In the genomic region with DNA sequence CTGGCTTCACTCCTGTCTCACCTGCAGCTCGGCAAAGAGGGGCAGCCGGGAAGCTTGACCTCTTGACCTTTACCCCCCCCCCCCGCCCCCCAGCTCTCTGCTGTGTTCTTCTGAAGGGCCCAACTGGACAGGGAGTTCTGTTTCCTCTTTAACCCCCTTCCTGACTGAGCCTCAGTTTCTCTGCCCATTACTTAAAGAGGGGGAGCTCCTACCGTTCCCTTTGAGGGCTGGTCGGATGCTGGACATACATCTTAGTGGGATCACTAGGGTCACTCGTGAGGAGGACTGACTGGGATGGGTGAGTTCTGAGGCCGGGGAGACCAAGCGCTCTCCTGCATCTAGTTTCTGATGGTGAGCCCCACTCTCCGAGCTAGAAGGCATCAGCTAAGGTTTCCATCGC, we compare ENCODE assay signal across 8 mouse cellular contexts. TPM values are rescaled to one million over a fixed set of nuclear protein-coding genes. Genes with fewer than 3 reads are reported as not detected.
DNase-seq lines count a peak whose midpoint lies in the region; ATAC-seq and TF ChIP-seq lines count a peak whose summit lies in the region.

Prcd (plus strand) TSS at position 301 of the 400 bp plus-strand sequence.

- TF ChIP-seq CTCF in cerebellum, adult 2 months (IDR thresholded peaks at IDR 0.05; ENCODE audit: borderline replicate concordance, insufficient read depth, low read depth, low read length), result no peak
- TF ChIP-seq CTCF in spleen, adult 2 months (IDR thresholded peaks at IDR 0.05; ENCODE audit: extremely low read depth, insufficient read depth, insufficient read length, insufficient replicate concordance), result no peak

- H3K36me3 ChIP-seq in spleen, adult 2 months (ENCODE audit: control insufficient read depth, insufficient read depth, low read length), result no peaks in the 10 kb centered on the region
- H3K36me3 ChIP-seq in liver, embryonic 11.5 days (ENCODE audit: control insufficient read depth, insufficient read depth, low read length), result no peaks in the 10 kb centered on the region

- peak within 1 kb of the TSS; percentile 86 for H3K4me2 ChIP-seq in liver, embryonic 11.5 days

- intact Hi-C loops in gastrocnemius, postnatal 36 days (cut with DNase I), result no loop called here
- intact Hi-C loops in gastrocnemius, postnatal 14 days (cut with DNase I; ENCODE audit: low total_unique reads), result no loop called here

- WGBS in cerebellum, adult 2 months, result 1% methylated on average over 10 of the region's 10 CpGs
- WGBS in spleen, adult 2 months, result 22% methylated on average over 10 of the region's 10 CpGs
- WGBS in liver, embryonic 11.5 days, result 13% methylated on average over 10 of the region's 10 CpGs

- no peak for ATAC-seq in liver, embryonic 11.5 days (replicated peaks; ENCODE audit: low FRiP score)

- DNase-seq in cerebellum, adult 2 months, result no peak
- DNase-seq in cerebellum, adult 9-11 months, result no peak
- DNase-seq in spleen, adult 2 months (ENCODE audit: low read depth in 1 of 2, low spot score in 2 of 2), result no peak
- DNase-seq in spleen, adult 18-20 months, result no peak
- no peak for DNase-seq in liver, embryonic 11.5 days (ENCODE audit: low spot score)
- DNase-seq in urinary bladder, postnatal 36 days (ENCODE audit: low spot score in 2 of 2), result no peak
- no peak for DNase-seq in gastrocnemius, postnatal 36 days
- no peak for DNase-seq in gastrocnemius, postnatal 14 days

- no peak for TF ChIP-seq POLR2A in cerebellum, adult 2 months (IDR thresholded peaks at IDR 0.05; ENCODE audit: borderline replicate concordance, insufficient read depth, low read length)
- no peak for TF ChIP-seq POLR2A in spleen, adult 2 months (IDR thresholded peaks at IDR 0.05; ENCODE audit: low read depth, low read length)

- peak within 1 kb of the TSS; percentile 75 for H3K4me3 ChIP-seq in cerebellum, adult 2 months (replicated peaks; ENCODE audit: insufficient read depth, low read depth, low read length)
- peak within 1 kb of the TSS; percentile 36; the same call in 1 of the 2 replicates for H3K4me3 ChIP-seq in spleen, adult 2 months (ENCODE audit: extremely low read depth, insufficient read depth, insufficient read length)
- peak within 1 kb of the TSS; percentile 55 for H3K4me3 ChIP-seq in liver, embryonic 11.5 days (ENCODE audit: low read depth, low read length)

- 0 out of 2 replicates have a peak within 1 kb of the TSS, but pooled peaks have one; percentile 20 for H3K9ac ChIP-seq in liver, embryonic 11.5 days (ENCODE audit: low read depth, low read length)

- peaks cover 43% of the 10 kb centered on the region for H3K4me1 ChIP-seq in cerebellum, adult 2 months (ENCODE audit: control insufficient read depth, insufficient read depth, low read length)
- peaks cover 7% of the 10 kb centered on the region for H3K4me1 ChIP-seq in spleen, adult 2 months (ENCODE audit: control insufficient read depth, insufficient read depth, insufficient read length)
- H3K4me1 ChIP-seq in liver, embryonic 11.5 days (replicated peaks; ENCODE audit: control insufficient read depth, insufficient read depth, low read length), result peaks cover 29% of the 10 kb centered on the region

- peak within 1 kb of the TSS; percentile 67 for H3K27ac ChIP-seq in cerebellum, adult 2 months (ENCODE audit: insufficient read depth, low read length)
- no peak within 1 kb of the TSS for H3K27ac ChIP-seq in spleen, adult 2 months (ENCODE audit: insufficient read depth, low read length)
- H3K27ac ChIP-seq in liver, embryonic 11.5 days (ENCODE audit: low read depth, low read length), result no peak within 1 kb of the TSS; the same call in 1 of the 2 replicates

- no peaks in the 10 kb centered on the region for H3K27me3 ChIP-seq in cerebellum, adult 2 months (ENCODE audit: control insufficient read depth, insufficient read depth, low read length)
- peaks cover 12% of the 10 kb centered on the region for H3K27me3 ChIP-seq in spleen, adult 2 months (ENCODE audit: control insufficient read depth, insufficient read depth, low read length)
- H3K27me3 ChIP-seq in liver, embryonic 11.5 days (replicated peaks; ENCODE audit: control insufficient read depth, insufficient read depth, low read length), result peaks cover 46% of the 10 kb centered on the region

- no peaks in the 10 kb centered on the region for H3K9me3 ChIP-seq in liver, embryonic 11.5 days (ENCODE audit: control insufficient read depth, low read length)

RNA-seq across cellular contexts. Expression of gene Prcd, which starts in this region (rescaled TPM):
- polyA plus RNA-seq in cerebellum, adult 2 months (2012; rRNA removed), result 13.7 and 14.2 TPM in 2 replicates
- polyA plus RNA-seq in spleen, adult 2 months (2012; rRNA removed), result 0.35 and 0.72 TPM in 2 replicates
- 0.62 and 0.74 TPM in 2 replicates for polyA plus RNA-seq in liver, embryonic 11.5 days (2014; fragmentation: Nextera tagmentation; extraction: Ambion mirVana)
- total RNA-seq in gastrocnemius, postnatal 36 days (2021), result under 1 TPM; 0.46 to 0.74 TPM
- total RNA-seq in gastrocnemius, postnatal 14 days (2021), result under 1 TPM; 0.49 to 0.84 TPM
